Mouse (Mus musculus) T-helper 17 cell (primary cell): Measurements from ENCODE around the gene Lrrn4cl.

Experiments used
- in situ Hi-C, 2 experiments: fragments of 300-600 bp; cut with MboI, MseI; formaldehyde crosslinking; loops; 1 replicate in 1 of 2; 2 replicates in 1 of 2; pipeline ENCODE4 v1.15.1; 2025; ENCODE audit warnings: high pct_unique_total_duplicates in 2 of 2

Lrrn4cl gene

DNA sequence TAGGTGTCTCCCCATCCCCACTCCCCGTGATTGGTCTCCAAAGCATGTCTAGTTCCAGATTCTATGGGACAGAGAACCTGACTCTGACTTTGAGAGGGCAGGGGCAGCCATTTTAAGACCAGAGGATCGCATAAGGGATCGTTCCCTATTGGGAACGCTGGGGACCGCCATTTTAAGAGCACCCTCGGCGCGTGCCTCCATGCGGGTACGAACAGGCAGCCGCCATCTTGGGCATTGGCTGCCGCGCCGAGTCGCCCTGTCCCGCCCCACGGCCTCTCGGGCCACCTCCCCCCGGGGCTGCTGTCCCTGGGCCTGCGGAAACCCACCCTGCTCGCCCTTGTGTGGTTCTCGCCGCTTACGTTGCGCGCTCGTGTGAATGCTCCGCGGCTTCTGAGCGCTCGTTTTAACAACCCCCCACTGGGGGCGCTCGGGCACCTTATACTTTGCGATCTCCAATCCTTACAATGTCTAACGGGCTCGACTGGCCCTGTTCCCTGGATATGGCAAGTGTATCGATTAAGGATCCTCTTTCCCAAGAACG lies 13.2 kb upstream of the Lrrn4cl start, which contains the start of gene Bscl2:
Gene Bscl2 (plus strand): TSS at position 217 of the 541 bp plus-strand sequence.
- in situ Hi-C loops, result loop anchor here in 1 of 2 experiments (5.0 to 25.0 kb wide), 2 partner anchors 35 to 1025 kb away; partner anchors contain the start of gene Ubxn1

DNA sequence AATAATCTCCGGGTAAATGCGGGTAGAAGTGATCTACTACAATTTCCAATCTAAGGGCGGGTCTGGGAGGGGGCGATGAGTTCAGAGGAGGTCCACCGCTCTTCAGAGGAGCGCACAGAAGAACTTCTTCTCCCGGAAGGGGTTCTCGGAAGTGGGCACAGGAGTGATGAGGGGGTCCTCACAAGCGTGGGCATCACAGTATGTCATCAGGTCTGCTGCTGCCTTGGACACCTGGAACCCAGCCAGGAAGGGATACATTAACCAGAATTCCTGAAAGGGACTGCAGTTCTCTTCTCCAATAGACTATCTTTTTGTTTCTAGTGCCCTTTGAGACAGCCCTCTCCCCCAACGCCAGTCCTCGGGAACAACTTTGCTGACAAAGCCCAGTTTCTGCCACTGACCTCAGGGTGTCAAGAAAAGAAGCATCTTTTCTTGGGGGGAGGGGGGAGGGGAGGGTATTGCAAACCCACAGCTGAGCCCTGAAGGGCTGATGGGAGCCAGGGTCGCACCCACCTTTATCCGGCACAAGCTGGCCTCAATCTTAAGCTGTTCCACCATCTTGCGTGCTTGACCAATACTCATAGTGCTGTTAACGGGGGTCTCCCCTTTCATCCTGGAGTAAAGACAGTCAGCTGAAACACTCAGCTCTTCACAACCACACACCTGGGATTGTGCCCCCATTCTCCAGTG lies 12.4 kb upstream of the Lrrn4cl start:
- in situ Hi-C loops, result loop anchor here in 1 of 2 experiments (5.0 to 25.0 kb wide), 2 partner anchors 34 to 1024 kb away; partner anchors contain the start of gene Ubxn1

DNA sequence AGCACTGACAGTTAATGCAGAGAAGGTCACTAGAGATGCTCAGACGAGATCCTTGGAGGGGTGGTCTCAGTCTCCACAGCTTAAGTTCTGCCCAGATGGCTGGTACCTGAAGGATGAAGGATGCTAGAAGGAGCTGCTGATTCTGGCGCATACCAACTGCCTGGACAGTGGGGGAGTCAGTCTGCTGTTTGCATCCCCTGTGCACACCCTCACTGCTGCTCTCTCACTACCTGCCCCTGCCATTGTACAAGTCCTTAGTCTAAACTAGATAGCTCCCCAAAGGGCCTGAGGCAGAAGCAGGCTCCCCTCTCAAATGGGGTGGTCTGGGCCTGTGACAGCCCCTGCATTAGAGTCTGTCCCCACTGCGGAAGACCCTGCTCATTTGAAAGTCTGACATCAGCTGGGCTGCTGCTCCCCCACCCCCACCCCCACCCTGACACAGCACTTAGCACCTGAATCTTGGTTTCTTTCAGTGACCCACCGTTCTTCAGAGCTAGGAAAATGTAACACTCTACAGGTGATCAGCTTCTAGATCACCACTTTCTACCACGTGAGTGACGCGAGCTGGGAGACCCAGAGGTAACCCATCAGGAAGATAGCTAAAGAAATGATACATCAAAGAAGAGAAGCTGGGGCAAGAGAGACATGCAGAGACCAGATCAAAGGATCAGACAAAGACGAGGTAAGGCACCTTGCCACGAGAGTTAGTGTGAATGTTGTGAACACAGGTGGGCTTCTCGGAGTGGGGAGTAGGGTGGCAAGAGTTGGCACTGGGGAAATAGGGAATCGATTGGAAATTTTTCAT lies 11.3 kb upstream of the Lrrn4cl start, which contains the start of gene Gng3:
Gene Gng3 (minus strand): TSS at position 92 of the 805 bp plus-strand sequence.
- in situ Hi-C loops, result loop anchor here in 1 of 2 experiments (5.0 to 25.0 kb wide), 2 partner anchors 33 to 1023 kb away; partner anchors contain the start of gene Ubxn1

- in situ Hi-C loops, result loop anchor here in 1 of 2 experiments (5.0 to 25.0 kb wide), 2 partner anchors 32 to 1022 kb away; partner anchors contain the start of gene Ubxn1
Observed at GRCm38 (mm10) chr19:8839908-8840791, 10.4 kb upstream of the Lrrn4cl start.

DNA sequence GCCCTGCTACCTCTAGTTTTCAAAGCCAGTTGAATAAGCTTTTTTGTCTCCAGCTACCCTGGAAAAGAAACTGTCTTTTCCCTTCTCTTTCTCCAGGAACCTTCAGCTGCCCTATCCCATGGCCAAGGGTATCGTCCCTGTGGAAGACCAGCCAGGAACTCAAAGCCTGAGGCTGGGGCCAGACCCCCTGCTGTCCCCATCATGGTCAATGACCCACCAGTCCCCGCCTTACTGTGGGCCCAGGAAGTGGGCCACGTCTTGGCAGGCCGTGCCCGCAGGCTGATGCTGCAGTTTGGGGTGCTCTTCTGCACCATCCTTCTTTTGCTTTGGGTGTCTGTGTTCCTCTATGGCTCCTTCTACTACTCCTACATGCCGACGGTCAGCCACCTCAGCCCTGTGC lies 9.6 kb upstream of the Lrrn4cl start:
- in situ Hi-C loops, result loop anchor here in 1 of 2 experiments (25.0 kb wide), 1 partner anchor 1021 kb away; no protein-coding TSS in a partner anchor

DNA sequence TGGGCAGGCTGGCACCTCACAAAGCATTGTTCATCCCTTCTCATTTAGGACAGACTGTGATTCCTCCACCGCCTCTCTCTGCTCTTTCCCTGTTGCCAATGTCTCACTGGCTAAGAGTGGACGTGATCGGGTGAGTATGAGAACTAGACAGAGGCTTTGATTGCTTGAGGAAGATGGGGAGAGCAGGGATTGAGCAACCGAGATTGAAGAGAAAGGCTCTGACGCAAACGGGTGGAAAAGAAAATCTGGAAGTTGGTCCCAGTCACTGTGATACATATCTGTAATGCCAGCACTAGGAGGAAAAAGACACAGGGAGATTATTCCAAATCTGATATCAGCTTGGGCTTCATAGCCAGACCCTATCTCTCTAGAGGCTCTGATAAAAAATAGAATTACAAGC lies 7.6 kb upstream of the Lrrn4cl start:
- in situ Hi-C loops, result loop anchor here in 1 of 2 experiments (25.0 kb wide), 1 partner anchor 1019 kb away; no protein-coding TSS in a partner anchor

DNA sequence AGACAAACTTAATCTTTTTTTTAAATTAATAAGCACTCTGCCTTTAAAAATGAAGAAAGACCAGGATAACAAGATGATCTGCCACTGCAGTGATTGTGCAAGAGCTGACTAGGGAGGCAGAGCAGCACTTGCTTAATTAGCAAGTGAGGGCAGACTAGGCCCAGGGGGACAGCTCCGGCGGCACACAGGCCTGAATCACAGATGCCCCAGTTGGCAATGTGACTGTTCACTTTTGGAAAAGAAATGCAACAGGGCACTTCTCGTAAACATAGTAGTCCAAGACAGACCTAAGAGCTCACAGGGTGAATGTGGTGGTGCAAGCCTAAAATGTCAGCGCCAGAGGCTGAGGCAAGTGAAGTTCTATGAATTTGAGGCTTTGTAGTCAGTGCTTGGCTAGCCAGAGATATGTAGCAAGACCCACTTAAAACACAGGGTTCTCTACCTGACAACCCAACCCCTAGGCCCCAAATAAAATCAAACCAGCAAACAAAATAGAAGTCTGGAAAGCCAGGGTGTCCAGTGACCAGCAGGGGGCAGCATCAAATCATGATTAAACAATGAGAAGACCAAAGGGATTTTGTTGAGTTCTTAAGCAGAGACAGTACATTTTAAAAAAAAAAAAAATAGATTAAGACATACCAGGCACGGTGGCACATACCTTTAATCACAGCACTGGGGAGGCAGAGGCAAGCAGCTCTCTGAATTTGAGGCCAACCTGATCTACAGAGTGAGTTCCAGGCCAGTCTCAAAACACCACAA lies 6.0 kb upstream of the Lrrn4cl start:
- in situ Hi-C loops, result loop anchor here (5.0 to 25.0 kb wide), 3 partner anchors 253 to 1018 kb away; no protein-coding TSS in a partner anchor

DNA sequence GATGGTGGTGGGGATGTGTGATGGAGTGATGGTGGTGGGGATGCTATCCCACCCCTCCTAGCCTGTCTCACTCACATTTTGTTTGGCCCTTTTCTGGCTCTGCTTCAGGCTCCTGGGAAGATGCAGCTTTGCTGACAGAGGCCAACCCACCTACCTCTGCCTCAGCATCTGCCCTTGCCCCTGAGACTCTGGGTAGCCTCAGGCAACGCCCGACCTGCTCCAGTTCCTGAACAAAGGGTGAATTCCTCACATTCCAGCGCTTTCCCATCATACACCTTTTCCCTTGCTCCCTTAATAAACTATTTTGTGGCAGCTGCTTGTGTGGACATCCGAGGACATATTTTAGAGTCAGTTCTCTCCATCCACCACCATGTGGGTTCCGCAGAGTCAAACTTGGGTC lies 2.2 kb upstream of the Lrrn4cl start:
- in situ Hi-C loops, result loop anchor here (5.0 to 25.0 kb wide), 3 partner anchors 249 to 1014 kb away; no protein-coding TSS in a partner anchor

GRCm38 (mm10) chr19:8851639-8852038 lies 1.1 kb downstream of the Lrrn4cl start:
- in situ Hi-C loops, result loop anchor here (10.0 to 25.0 kb wide), 3 partner anchors 264 to 1533 kb away; partner anchors contain the start of genes Scgb2a2 (in 1 of the 2), Slc22a8 (in 1 of the 2) and Syt7 (in 1 of the 2)

- in situ Hi-C loops, result loop anchor here (10.0 to 25.0 kb wide), 3 partner anchors 265 to 1532 kb away; partner anchors contain the start of genes Scgb2a2 (in 1 of the 2), Slc22a8 (in 1 of the 2) and Syt7 (in 1 of the 2)
Observed at GRCm38 (mm10) chr19:8852236-8852928, 1.8 kb downstream of the Lrrn4cl start.

DNA sequence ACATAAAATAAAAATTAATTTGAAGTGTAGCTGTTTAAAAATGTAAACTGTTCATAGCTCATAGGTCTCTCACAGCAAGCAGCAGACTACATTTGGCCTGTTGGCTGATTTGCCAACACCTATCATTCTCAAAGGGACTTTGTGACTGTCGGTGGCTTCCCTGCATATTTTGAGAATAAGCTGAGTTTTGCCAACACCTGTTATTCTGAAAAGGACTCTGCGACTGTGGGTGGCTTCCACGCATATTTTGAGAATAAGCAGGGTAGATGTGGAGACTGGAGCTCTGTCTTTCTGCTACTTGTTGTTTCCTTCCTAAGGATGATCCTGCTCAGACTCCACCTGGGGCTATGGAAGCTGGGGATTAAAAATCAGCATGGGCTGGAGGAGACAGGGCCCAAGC lies 2.5 kb downstream of the Lrrn4cl start:
- in situ Hi-C loops, result loop anchor here (10.0 to 25.0 kb wide), 3 partner anchors 266 to 1532 kb away; partner anchors contain the start of genes Scgb2a2 (in 1 of the 2), Slc22a8 (in 1 of the 2) and Syt7 (in 1 of the 2)

GRCm38 (mm10) chr19:8857689-8858088 lies 7.1 kb downstream of the Lrrn4cl start:
- in situ Hi-C loops, result loop anchor here (10.0 to 25.0 kb wide), 3 partner anchors 270 to 1527 kb away; partner anchors contain the start of genes Scgb2a2 (in 1 of the 2), Slc22a8 (in 1 of the 2) and Syt7 (in 1 of the 2)

DNA sequence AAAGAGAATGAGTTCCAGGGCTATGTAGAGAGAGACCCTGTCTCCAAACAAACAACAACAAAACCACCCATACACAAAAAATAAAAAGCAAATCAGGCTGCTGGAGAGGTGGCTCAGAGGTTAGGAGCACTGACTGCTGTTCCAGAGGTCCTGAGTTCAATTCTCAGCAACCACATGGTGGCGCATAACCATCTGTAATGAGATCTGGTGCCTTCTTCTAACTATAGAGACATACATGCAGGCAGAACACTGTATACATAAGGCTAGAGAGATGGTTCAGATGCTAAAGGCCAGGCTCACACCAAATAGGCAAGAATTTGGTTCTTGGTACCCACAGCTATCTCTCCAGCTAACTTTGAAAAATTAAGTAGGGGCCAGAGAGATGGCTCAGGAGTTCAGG lies 8.4 kb downstream of the Lrrn4cl start:
- in situ Hi-C loops, result loop anchor here (10.0 to 25.0 kb wide), 3 partner anchors 272 to 1526 kb away; partner anchors contain the start of genes Scgb2a2 (in 1 of the 2), Slc22a8 (in 1 of the 2) and Syt7 (in 1 of the 2)

DNA sequence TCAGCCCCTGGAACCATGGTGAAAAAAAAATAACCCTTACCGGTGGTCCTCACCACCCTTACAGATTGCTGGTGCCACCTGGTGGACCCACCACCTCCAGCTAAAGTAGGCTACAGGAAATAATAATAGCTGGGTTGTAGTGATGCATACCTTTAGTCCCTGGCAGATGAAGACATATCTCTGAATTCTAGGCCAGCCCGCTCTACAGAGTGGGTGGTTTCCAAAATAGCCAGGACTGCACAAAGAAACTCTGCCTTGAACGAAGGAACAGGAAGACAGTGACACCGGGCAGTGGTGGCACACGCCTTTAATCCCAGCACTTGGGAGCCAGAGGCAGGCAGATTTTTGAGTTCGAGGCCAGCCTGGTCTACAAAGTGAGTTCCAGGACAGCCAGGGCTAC lies 13.7 kb downstream of the Lrrn4cl start:
- in situ Hi-C loops, result loop anchor here in 1 of 2 experiments (25.0 kb wide), 1 partner anchor 277 kb away; the partner anchor contains the start of gene Slc22a8

GRCm38 (mm10) chr19:8870381-8870780 lies 19.8 kb downstream of the Lrrn4cl start:
- in situ Hi-C loops, result loop anchor here in 1 of 2 experiments (5.0 to 25.0 kb wide), 2 partner anchors 33 to 283 kb away; partner anchors contain the start of genes Bscl2, Gng3 and Slc22a8

- in situ Hi-C loops, result loop anchor here in 1 of 2 experiments (5.0 to 25.0 kb wide), 2 partner anchors 34 to 284 kb away; partner anchors contain the start of genes Bscl2, Gng3 and Slc22a8
Observed at GRCm38 (mm10) chr19:8870838-8871237, 20.3 kb downstream of the Lrrn4cl start.

GRCm38 (mm10) chr19:8871267-8872186 lies 21.0 kb downstream of the Lrrn4cl start, which contains the start of gene Ubxn1:
Ubxn1 (plus strand) TSS chr19:8871496.
- in situ Hi-C loops, result loop anchor here in 1 of 2 experiments (5.0 to 25.0 kb wide), 2 partner anchors 34 to 284 kb away; partner anchors contain the start of genes Bscl2, Gng3 and Slc22a8
